Mouse (Mus musculus) layer of hippocampus, postnatal 10 days (tissue): ENCODE results near the gene Calcoco1. TPM values are rescaled to one million over a fixed set of nuclear protein-coding genes. Genes with fewer than 3 reads are reported as not detected.

ENCODE experiments used
- DNase-seq, 2 experiments: peaks; one replicate each; pipeline ENCODE4 v3.0.0; 2021; ENCODE audit warnings: low spot score in 2 of 2
- total RNA-seq, 2 experiments: library from RNA; stranded (reverse); gene quantifications; 2 replicates each; pipeline ENCODE4 v1.2.3; 2021

Calcoco1 gene
- total RNA-seq, 2 experiments from 2014 or later: 57.7 to 62.7 TPM

DNA sequence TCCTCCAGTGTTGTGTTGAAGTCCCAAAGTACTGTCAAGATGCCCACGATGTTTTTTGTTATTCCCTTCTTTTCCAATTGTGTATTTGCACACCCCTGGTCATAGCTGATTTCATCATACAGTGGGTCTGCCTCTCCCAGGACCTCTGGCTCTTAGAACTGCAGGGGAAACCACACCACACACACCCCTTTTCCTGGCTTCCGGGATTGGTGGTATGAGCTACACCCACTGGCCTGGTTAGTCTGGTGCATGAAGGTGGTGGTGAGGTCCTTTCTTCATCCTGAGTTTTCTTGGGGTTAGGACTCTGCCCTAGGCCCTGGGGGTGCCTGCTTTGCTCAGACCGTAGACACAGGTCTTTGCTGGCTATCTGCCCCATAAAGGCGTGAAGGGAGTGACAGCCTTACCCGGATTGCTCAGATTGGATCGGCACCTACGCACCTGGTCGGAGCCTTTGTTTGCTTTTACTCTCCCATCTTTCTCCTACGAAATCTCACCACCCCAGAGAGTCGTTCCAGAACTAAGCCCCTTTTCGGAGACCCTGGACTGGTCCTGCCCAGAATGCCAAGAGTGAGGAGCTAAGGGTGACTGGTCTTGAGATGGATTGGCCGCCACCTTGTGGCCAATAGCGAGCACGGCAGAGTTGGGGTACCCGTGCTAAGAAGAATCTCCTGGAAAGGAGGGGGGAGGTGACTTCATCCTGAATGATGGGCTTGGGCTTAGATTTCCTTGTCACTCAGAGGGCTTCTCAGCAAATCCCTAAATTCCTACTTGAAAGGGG, 17.7 kb upstream of the Calcoco1 start:
- peak; percentile 78 to 81 for DNase-seq

DNA sequence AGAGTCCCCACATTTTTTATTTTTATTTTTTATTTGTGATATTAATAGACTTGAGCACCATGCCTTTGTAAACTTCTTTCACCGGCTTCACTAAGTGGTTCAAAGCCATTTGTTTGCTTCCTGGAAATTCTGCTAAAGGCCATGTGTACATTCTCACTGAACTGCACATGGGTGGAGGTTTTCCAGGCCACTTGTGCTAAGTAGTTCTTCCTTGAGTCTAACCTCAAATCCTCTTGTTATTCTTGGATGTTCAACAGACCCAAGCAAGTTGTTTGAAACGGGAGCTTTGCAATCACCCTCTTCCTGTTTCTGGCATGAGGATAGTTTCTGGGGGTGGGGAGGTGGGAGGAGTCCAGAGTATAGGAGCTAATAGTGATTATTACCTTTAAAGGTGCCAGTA, 16.5 kb upstream of the Calcoco1 start:
- no peak for DNase-seq

DNA sequence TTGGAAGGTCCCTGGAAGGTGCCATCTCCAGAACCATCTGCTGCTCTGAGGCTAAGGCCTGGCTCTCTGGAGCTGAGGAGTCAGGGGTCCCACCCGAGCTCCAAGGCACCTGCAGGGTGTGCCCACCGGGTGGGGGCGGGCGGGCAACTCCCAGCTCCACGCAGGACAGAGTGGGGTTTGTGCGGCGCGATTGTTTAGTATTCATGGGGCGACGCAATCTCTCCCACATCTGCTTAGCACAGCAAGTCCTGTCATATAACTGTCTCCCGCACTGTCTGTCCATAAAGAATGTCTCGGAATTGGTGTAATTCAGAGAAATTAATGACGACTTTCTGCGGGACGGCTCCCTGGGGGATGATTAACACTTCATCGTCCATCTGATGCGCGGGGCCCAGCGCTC, 15.1 kb upstream of the Calcoco1 start:
- peak in 1 of 2 experiments; percentile 11 for DNase-seq

DNA sequence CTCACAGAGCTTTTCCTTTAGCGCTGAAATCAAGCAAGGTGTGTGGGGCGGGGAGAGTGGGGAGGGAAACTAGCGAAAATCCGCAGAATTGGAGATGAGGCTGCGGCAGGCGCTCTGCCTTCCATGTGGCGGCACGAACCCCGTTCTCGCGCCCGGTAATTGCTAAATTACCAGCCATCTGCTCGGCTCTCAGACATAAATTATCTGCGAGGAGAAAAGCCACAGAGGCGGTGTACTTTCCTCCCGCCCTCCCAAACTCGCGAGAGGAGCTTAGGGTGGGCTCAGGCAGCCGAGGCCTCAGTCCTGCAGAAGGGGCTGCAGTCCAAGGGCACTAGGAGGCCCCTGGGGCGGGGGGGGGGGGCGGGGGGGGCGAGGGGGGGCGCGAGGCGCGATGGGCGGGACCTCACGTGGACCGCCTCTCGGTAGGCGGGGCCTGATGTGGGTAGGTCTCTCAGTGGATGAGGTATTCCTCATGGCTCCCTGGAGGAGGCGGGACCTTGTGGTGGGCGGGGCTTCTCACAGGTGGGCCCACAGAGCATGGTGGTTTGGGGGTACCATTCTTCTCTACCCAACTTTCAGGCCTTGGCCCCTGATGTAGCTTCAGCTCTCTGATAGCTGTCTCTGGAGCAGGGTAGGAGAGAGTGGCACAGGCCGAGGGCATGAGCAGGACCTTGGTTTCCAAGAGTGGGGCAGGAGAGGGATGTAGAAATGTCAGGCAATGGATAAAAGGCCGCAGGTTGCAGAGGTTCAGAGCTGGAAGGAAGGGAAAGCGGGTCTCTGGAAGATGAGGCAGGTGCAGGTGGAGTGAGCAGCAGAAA, 14.4 kb upstream of the Calcoco1 start:
- peak; percentile 59 to 74 for DNase-seq

GRCm38 (mm10) chr15:102735031-102735430, 13.1 kb upstream of the Calcoco1 start:
- DNase-seq: peak in 1 of 2 experiments; percentile 21

- DNase-seq: peak in 1 of 2 experiments; percentile 52
Observed at GRCm38 (mm10) chr15:102733759-102734531, 12.0 kb upstream of the Calcoco1 start.

GRCm38 (mm10) chr15:102733233-102733632, 11.3 kb upstream of the Calcoco1 start:
- peak; percentile 86 to 88 for DNase-seq

- peak in 1 of 2 experiments; percentile 66 for DNase-seq
Observed at GRCm38 (mm10) chr15:102732406-102732805, 10.4 kb upstream of the Calcoco1 start.

DNA sequence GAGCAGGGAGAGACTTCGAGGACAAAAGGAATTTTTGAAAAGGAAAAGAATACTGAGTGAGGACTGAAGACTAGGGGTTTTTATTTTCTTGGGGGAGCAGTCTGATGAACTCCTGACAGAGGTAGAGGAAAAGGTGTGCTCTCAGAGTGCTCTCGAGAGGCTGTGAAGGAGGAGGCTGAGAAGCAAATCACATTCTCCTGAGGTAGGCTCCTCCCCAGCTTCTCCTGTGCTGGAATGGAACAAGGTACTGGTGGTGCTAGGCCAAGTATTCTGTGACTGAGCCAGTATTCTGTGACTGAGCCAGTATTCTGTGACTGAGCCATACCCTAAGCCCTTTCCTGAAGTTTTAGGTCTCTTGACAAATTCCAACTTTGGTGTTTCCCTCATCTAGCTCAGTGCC, 6.0 kb upstream of the Calcoco1 start:
- no peak for DNase-seq

DNA sequence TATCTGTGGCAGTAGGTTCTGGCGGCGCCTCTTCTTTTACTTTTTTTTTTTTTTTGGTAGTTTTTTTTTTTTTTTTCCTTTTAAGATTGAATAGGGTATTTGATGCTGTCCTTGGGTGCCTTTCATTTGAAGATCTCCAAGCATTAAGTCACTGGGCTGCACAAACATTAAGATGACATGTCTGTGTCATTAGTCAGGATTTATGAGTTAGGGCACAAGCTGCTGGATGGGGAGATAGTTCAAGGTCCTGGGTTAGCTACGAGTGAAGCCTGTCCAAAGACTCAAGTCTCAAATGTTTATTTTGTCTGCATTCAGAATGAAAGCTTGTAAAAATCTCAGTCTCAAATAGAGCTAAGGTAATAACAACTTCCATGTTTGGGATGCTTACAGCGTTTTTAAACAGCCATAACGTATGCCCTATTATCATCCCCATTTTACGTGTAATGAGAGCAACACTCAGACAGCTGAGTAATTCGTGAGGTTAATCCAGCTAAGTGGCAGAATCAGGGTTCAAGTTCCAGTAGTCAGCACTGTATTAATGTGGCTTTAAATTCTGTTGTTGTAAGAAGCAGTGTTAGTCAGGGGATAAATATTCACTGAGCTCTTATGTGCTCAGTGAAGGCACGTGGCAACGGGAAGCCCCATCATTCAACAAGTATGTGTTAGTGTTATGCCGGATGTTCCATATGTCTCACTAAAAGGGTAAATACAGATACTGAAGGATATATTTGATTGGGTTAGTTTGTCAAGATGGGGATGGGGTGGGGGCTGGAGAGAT, 1.6 kb upstream of the Calcoco1 start:
- DNase-seq: no peak

- DNase-seq: peak in 1 of 2 experiments; percentile 23
Observed at GRCm38 (mm10) chr15:102722500-102722931, 538 bp upstream of the Calcoco1 start.

GRCm38 (mm10) chr15:102721016-102721898, 721 bp downstream of the Calcoco1 start:
- no peak for DNase-seq

- peak in 1 of 2 experiments; percentile 14 for DNase-seq
Observed at GRCm38 (mm10) chr15:102716132-102716531, 5.8 kb downstream of the Calcoco1 start.

DNA sequence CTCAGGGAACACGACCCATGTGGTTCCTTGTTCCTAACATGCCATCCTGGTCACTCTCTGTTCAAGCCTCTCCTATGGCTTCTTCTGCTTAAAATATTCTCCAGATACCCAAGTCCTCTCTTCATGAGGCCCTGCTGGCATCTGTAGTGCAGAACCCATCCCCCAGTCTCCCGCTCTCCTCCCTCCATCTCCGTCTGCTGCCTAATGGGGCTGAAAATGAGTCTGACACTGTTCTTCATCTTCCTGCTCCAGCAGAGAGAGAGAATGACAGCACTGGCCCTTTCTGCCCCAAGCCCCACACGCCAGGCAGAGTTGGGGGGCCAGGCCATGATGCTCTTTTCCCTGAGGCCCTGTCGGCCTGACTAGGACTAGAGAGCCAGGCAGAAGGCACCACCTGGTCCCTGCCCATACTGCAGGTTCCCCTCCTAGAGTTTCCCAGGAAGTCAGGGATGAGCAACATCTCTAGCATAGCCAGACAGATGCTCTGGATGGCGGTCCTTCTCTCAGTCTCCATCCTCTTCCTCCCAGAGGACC, 14.2 kb downstream of the Calcoco1 start:
- DNase-seq: peak in 1 of 2 experiments; percentile 41

DNA sequence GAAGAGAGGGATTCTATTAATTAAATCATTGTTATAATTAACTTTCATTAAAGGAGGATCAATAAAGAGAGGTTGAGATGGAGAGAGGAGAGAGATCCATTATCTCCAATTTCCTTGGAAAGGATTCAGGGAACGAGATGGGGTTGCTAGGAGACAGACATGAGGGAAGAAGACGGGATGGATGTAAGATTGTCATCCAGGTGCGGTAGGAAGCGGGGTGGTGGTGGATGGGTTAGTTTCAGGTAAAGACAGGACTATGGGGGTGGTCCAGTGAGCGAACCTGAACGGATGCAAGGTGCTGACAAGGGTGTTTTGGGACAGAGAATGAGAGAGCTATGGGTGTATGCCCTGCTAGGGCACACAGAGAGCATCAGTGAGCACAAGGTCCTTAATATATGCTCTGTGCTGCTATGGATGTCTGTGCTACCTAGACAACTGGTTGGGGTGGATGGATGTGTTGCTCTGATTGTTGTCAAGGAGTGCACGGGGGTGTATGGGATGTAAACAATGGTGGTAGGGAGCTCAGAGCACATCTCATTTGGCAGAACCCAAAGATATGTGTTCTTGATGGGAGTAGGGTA, 16.0 kb downstream of the Calcoco1 start:
- no peak for DNase-seq

DNA sequence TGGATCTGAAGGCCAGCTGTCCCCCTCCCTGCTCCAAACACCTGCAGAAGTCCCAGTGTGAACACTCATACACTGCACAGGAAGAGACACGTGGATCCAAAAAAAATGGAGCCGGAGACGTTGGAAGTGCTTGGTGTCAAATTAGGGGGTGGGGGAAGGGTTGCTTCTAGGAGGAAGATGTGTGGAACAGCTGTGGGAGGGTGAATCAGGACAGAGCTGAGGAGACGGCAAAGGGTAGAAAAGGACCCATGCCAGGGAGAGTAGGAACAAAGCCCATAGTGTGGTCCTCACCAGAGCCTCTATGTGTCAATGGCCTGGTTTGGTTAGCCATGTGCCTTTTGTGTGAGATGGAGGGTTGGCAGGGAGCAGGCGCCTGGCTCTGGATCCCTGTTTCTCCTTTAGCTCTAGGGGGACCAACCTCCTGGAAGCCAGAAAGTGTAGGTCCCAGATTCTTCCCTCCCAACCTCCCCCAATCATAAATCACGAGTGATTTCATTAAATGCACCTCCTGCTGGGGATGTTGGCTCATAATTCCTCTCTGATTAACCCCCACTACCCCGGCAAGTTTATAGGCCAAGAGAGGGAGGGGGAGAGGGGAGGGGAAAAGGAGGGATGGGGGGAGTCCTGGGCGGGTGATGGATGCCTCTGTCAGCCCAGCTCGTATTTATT, 16.6 kb downstream of the Calcoco1 start:
- peak; percentile 41 to 52 for DNase-seq

GRCm38 (mm10) chr15:102704806-102705205, 17.2 kb downstream of the Calcoco1 start:
- DNase-seq: peak; percentile 39 to 51

DNA sequence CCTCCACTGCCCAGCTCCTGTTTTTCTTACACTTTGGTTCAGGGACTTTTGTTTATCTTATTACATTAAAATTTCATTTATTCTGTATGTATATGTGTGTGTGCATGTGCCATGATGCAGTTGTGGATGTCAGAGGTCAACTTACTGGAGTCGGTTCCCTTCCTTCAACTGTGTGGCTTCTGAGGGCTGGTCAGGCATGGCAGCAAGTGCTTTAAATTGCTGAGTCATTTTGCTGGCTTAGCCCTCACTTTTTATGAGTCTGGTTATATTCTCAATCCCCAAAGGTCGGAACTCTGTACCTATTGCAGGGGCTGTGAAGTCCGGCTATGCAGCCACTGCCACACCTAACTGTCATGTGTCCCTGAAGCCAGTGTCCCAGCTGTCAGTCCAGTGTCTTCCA, 19.0 kb downstream of the Calcoco1 start:
- DNase-seq: no peak
